Mouse (Mus musculus) E14TG2a.4 (cell line): ENCODE measurements at regions not wholly inside any gene's neighbourhood (a gene's known extent, or its start where the extent isn't known, plus 50 kb on each side); places are given as distances from the start of the nearest gene placed in this dataset.

ENCODE experiments used
- CTCF ChIP-seq: conservative IDR thresholded peaks from 2 replicates; pipeline ENCODE4 v1.5.1; 2014; ENCODE audit warnings: low read length
- NANOG ChIP-seq: IDR thresholded peaks from 2 replicates; pipeline ENCODE4 v1.6.1; 2014; ENCODE audit warnings: borderline replicate concordance, low read length, mixed read lengths
- POU5F1 ChIP-seq: IDR thresholded peaks from 2 replicates; pipeline ENCODE4 v1.6.1; 2014; ENCODE audit warnings: low read length, borderline replicate concordance

DNA sequence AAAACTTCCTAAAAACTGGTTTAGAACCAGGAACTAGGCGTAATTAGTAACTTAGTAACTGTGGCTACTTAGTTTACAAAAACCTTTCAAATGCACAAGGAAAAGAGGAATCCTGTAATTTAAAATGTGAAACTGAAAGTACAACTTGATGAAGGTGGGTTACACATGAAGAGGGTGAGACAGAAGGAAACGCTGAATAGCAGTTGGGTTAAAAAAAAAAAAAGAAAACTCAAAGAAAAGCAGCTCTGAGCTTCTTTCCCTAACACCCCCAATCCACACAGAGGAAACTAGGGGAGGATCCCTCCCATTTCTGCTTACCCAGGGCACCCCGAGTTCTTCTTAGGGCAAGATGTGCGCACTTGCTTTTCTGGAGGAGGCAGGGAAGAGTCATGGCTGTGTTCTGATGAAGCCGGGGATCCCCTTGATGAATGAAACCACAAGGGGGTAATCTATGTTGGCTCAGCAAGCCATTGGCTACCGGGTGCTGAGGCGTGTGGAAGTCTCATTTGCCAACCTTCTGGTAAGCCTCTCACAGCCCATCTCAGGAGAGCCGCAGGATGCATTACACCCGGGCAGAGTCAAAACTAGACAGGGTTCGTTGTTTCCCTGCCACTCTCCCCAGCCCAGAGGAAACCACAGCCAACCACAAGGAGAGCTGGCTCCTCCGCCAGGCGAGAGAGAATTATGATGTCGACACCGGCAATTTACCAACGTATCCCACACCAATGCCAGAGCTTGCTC, 167.4 kb upstream of the Klf14 start:
- TF ChIP-seq CTCF = no peak
- no peak for TF ChIP-seq POU5F1
- TF ChIP-seq NANOG = no peak
